Mouse (Mus musculus): ENCODE measurements around the gene Susd2.

Susd2 gene

GRCm38 (mm10) chr10:75654053-75654452 is 10.2 kb upstream of the Susd2 start:
- no peak for DNase-seq (ENCODE audit: low spot score in 2 of 2)

- no peak for DNase-seq (ENCODE audit: low spot score in 2 of 2)
Observed at GRCm38 (mm10) chr10:75651381-75652068, 7.7 kb upstream of the Susd2 start.

- no peak for DNase-seq (ENCODE audit: low spot score in 2 of 2)
Observed at GRCm38 (mm10) chr10:75650306-75650902, 6.6 kb upstream of the Susd2 start.

- DNase-seq (ENCODE audit: low spot score in 2 of 2), result no peak
Observed at GRCm38 (mm10) chr10:75649406-75649995, 5.7 kb upstream of the Susd2 start.

- no peak for DNase-seq (ENCODE audit: low spot score in 2 of 2)
Observed at GRCm38 (mm10) chr10:75649001-75649400, 5.2 kb upstream of the Susd2 start.

GRCm38 (mm10) chr10:75648091-75648490 is 4.3 kb upstream of the Susd2 start:
- DNase-seq (ENCODE audit: low spot score in 2 of 2), result no peak

- peak in 1 of 2 experiments; percentile 57 for DNase-seq (ENCODE audit: low spot score in 2 of 2)
Observed at GRCm38 (mm10) chr10:75647362-75647761, 3.6 kb upstream of the Susd2 start.

GRCm38 (mm10) chr10:75646406-75646805 is 2.6 kb upstream of the Susd2 start:
- DNase-seq (ENCODE audit: low spot score in 2 of 2), result no peak

- DNase-seq (ENCODE audit: low spot score in 2 of 2), result no peak
Observed at GRCm38 (mm10) chr10:75645616-75646015, 1.8 kb upstream of the Susd2 start.

- DNase-seq (ENCODE audit: low spot score in 2 of 2), result no peak
Observed at GRCm38 (mm10) chr10:75642891-75643290, 917 bp downstream of the Susd2 start.

- peak in 1 of 2 experiments; percentile 18 for DNase-seq (ENCODE audit: low spot score in 2 of 2)
Observed at GRCm38 (mm10) chr10:75642436-75642835, 1.4 kb downstream of the Susd2 start.

- DNase-seq (ENCODE audit: low spot score in 2 of 2), result no peak
Observed at GRCm38 (mm10) chr10:75641721-75642222, 2.0 kb downstream of the Susd2 start.

GRCm38 (mm10) chr10:75637711-75638110 is 6.1 kb downstream of the Susd2 start:
- no peak for DNase-seq (ENCODE audit: low spot score in 2 of 2)

- no peak for DNase-seq (ENCODE audit: low spot score in 2 of 2)
Observed at GRCm38 (mm10) chr10:75636084-75636786, 7.6 kb downstream of the Susd2 start.

GRCm38 (mm10) chr10:75635693-75636055 is 8.1 kb downstream of the Susd2 start:
- DNase-seq (ENCODE audit: low spot score in 2 of 2), result peak; percentile 70 to 83

- no peak for DNase-seq (ENCODE audit: low spot score in 2 of 2)
Observed at GRCm38 (mm10) chr10:75635019-75635692, 8.7 kb downstream of the Susd2 start.

- DNase-seq (ENCODE audit: low spot score in 2 of 2), result no peak
Observed at GRCm38 (mm10) chr10:75634610-75635009, 9.2 kb downstream of the Susd2 start.

GRCm38 (mm10) chr10:75633576-75634139 is 10.2 kb downstream of the Susd2 start:
- no peak for DNase-seq (ENCODE audit: low spot score in 2 of 2)

- no peak for DNase-seq (ENCODE audit: low spot score in 2 of 2)
Observed at GRCm38 (mm10) chr10:75633048-75633447, 10.8 kb downstream of the Susd2 start.

GRCm38 (mm10) chr10:75632633-75633032 is 11.2 kb downstream of the Susd2 start:
- DNase-seq (ENCODE audit: low spot score in 2 of 2), result no peak

GRCm38 (mm10) chr10:75627490-75627889 is 16.3 kb downstream of the Susd2 start:
- no peak for DNase-seq (ENCODE audit: low spot score in 2 of 2)

All from cerebellum, postnatal 4 days (tissue).